In the genomic region with DNA sequence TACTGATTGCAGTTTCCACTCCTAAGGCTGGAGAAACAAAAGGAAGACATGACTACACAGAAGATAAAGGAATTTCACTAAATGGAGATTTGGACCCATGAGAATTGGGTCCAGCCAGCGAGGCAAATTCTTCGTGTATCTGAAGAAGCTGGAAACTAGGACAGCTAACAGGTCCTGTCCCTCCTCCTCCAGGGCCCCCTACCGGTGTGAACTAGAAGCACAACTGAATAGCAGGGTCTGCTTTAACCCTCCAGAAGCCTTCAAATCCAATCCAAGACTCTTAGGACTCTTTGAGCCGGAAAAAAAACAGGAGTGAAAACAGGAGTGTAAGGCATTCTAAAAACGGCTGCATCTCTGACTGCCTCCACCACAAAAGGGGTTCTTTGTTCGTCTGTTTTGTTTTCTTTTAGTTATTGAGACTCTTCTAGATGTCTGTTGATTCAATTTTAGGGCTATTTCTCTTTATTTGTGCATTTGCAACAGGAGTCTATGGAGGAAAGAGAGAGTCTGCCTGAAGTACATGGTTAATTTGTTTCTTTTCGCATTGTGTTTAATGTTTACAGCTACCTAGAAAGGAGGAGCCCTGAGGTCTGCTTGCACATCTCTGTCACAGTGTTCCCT, we compare ENCODE assay signal across 10 mouse cellular contexts. TPM values are rescaled to one million over a fixed set of nuclear protein-coding genes. Genes with fewer than 3 reads are reported as not detected.
DNase-seq lines count a peak whose midpoint lies in the region; ATAC-seq and TF ChIP-seq lines count a peak whose summit lies in the region.
"Had no signal": no experiment of that assay in that cellular context is flagged by ENCODE, and none has a peak within 500 bp of the region (broad histone marks: within the 10 kb centered on the region; RNA-seq: fewer than 3 reads in every experiment).

No protein-coding gene starts in this region.

- H3K36me3 ChIP-seq in midbrain, embryonic 15.5 days (replicated peaks) = no peaks in the 10 kb centered on the region
- H3K36me3 ChIP-seq: G1E had no signal

- H3K4me3 ChIP-seq in cerebellum, adult 2 months (replicated peaks; ENCODE audit: insufficient read depth, low read depth, low read length) = no peak overlapping the region
- no peak overlapping the region for H3K4me3 ChIP-seq in embryonic fibroblast, embryonic 13.5 days (ENCODE audit: insufficient read depth, low read length)
- no peak overlapping the region for H3K4me3 ChIP-seq in midbrain, embryonic 15.5 days

- H3K4me1 ChIP-seq in cerebellum, adult 2 months (ENCODE audit: control insufficient read depth, insufficient read depth, low read length) = no peaks in the 10 kb centered on the region
- no peaks in the 10 kb centered on the region for H3K4me1 ChIP-seq in embryonic fibroblast, embryonic 13.5 days (ENCODE audit: control insufficient read depth, insufficient read depth, low read length)
- H3K4me1 ChIP-seq in midbrain, embryonic 15.5 days = peaks cover 10% of the 10 kb centered on the region

- peak; percentile 44; the same call in 1 of the 2 replicates for TF ChIP-seq CTCF in cerebellum, adult 2 months (IDR thresholded peaks at IDR 0.05; ENCODE audit: borderline replicate concordance, insufficient read depth, low read depth, low read length)
- no peak for TF ChIP-seq CTCF in embryonic fibroblast, embryonic 13.5 days (IDR thresholded peaks at IDR 0.05; ENCODE audit: borderline replicate concordance, insufficient read depth, low read length)

- H3K27ac ChIP-seq in cerebellum, adult 2 months (ENCODE audit: insufficient read depth, low read length) = no peak overlapping the region
- H3K27ac ChIP-seq in embryonic fibroblast, embryonic 13.5 days (ENCODE audit: insufficient read depth, low read length) = 0 out of 2 replicates have a peak overlapping the region, but pooled peaks have one; percentile 25
- no peak overlapping the region for H3K27ac ChIP-seq in midbrain, embryonic 15.5 days

- DNase-seq in cerebellum, adult 2 months = no peak
- DNase-seq in cerebellum, adult 11 months = no peak
- DNase-seq in left cerebral cortex, postnatal 4 days = peak; percentile 29
- no peak for DNase-seq in left cerebral cortex, adult 11 months (ENCODE audit: low spot score)
- DNase-seq in spleen, postnatal 36 days (ENCODE audit: low spot score in 2 of 2) = no peak
- DNase-seq in left cerebral cortex, postnatal 25 days (ENCODE audit: low spot score in 2 of 2) = no peak

- H3K9ac ChIP-seq in midbrain, embryonic 15.5 days = 0 out of 2 replicates have a peak overlapping the region, but pooled peaks have one; percentile 59

- whole genome bisulfite sequencing in cerebellum, adult 2 months = 39% methylated on average over 7 of the region's 7 CpGs
- 36% methylated on average over 7 of the region's 7 CpGs for WGBS in midbrain, embryonic 15.5 days

- no peak for ATAC-seq in midbrain, embryonic 15.5 days (replicated peaks)

- H3K9me3 ChIP-seq in midbrain, embryonic 15.5 days = no peaks in the 10 kb centered on the region
- H3K9me3 ChIP-seq: G1E had no signal

- no peaks in the 10 kb centered on the region; the same call in 1 of the 2 replicates for H3K27me3 ChIP-seq in cerebellum, adult 2 months (ENCODE audit: control insufficient read depth, insufficient read depth, low read length)
- H3K27me3 ChIP-seq in midbrain, embryonic 15.5 days (replicated peaks) = peaks cover 5% of the 10 kb centered on the region; the same call in 1 of the 2 replicates

- intact Hi-C loops in left cerebral cortex, postnatal 4 days (cut with DNase I) = loop anchor here (10.0 kb wide), 1 partner anchor 183 kb away; no protein-coding TSS in a partner anchor
- intact Hi-C loops in left cerebral cortex, postnatal 25 days (cut with DNase I) = loop anchor here (2.0 to 10.0 kb wide), 5 partner anchors 71 to 416 kb away; no protein-coding TSS in a partner anchor

- TF ChIP-seq POLR2A in cerebellum, adult 2 months (IDR thresholded peaks at IDR 0.05; ENCODE audit: borderline replicate concordance, insufficient read depth, low read length) = no peak
- TF ChIP-seq POLR2A in embryonic fibroblast, embryonic 13.5 days (IDR thresholded peaks at IDR 0.05; ENCODE audit: low read depth, low read length) = no peak

- peak overlapping the region; percentile 97 for H3K4me2 ChIP-seq in midbrain, embryonic 15.5 days

RNA-seq across cellular contexts. Expression of a gene that starts 0.7 kb away (rescaled TPM):
- polyA plus RNA-seq in cerebellum, adult 2 months (2012; rRNA removed) = 0.16 and 0.36 TPM in 2 replicates
- total RNA-seq in left cerebral cortex, postnatal 4 days (2021) = not detected
- polyA plus RNA-seq in embryonic fibroblast, embryonic 13.5 days (2011; ENCODE audit: insufficient read length, low read depth, missing spikeins) = 2.6 and 2.9 TPM in 2 replicates
- 0.49 and 0.50 TPM in 2 replicates for polyA plus RNA-seq in midbrain, embryonic 15.5 days (2015; fragmentation: Nextera tagmentation; extraction: Ambion mirVana)
- total RNA-seq in left cerebral cortex, postnatal 25 days (2021) = under 1 TPM; 0.32 to 0.73 TPM
- polyA plus RNA-seq: G1E; spleen, adult 2 months had no signal
